Mouse (Mus musculus) liver, embryonic 14.5 days (tissue): Measurements from ENCODE around the gene Gm4869. TPM values are rescaled to one million over a fixed set of nuclear protein-coding genes. Genes with fewer than 3 reads are reported as not detected.
"Not testable (repeated sequence)": the region's sequence is repeated elsewhere in the genome, so short reads cannot be mapped to it uniquely, and the experiment has no call there.

Source experiments
- ATAC-seq: fragments of 200-750 bp; cut with Nextera tagmentation; 2 replicates; pipeline ENCODE4 v1.8.0; 2017; ENCODE audit warnings: moderate number of reproducible peaks, mild to moderate bottlenecking, moderate library complexity; ENCODE audit not compliant: insufficient read depth
- DNase-seq, 3 experiments: peaks; one replicate each; pipeline ENCODE4 v3.0.0-alpha.2; 2012 to 2013; ENCODE audit warnings: low read depth in 3 of 3, low spot score in 3 of 3
- H3K27ac ChIP-seq: fragments of 300-500 bp; sonication (generic); 2 replicates; pipeline ENCODE4 v1.5.1; 2014; ENCODE audit warnings: moderate library complexity, mild to moderate bottlenecking, control low read depth, inconsistent platforms
- H3K27me3 ChIP-seq: fragments of 300-500 bp; sonication (generic); 2 replicates; pipeline ENCODE4 v1.6.1; 2014; ENCODE audit warnings: mild to moderate bottlenecking, low read length, moderate library complexity; ENCODE audit not compliant: control insufficient read depth, insufficient read depth
- H3K36me3 ChIP-seq: fragments of 300-500 bp; sonication (generic); replicated peaks from 2 replicates; pipeline ENCODE4 v1.6.1; 2014; ENCODE audit warnings: low read depth; ENCODE audit not compliant: control insufficient read depth, insufficient read depth
- H3K4me1 ChIP-seq, 2 experiments: fragments of 200-500 bp in 1 of 2; fragments of 300-500 bp in 1 of 2; sonication (generic) in 1 of 2; replicated peaks; 2 replicates each; pipeline ENCODE4 v1.6.1; 2012 to 2014; ENCODE audit warnings: antibody characterized with exemption in 1 of 2, inconsistent platforms in 1 of 2, low read length in 1 of 2; ENCODE audit not compliant: control insufficient read depth in 2 of 2, insufficient read depth in 2 of 2
- H3K4me2 ChIP-seq: fragments of 300-500 bp; sonication (generic); 2 replicates; pipeline ENCODE4 v1.6.1; 2014; ENCODE audit warnings: low read depth, mild to moderate bottlenecking, control low read depth, moderate library complexity
- H3K4me3 ChIP-seq, 2 experiments: fragments of 200-500 bp in 1 of 2; fragments of 300-500 bp in 1 of 2; sonication (generic) in 1 of 2; 2 replicates each; pipeline ENCODE4 v1.5.1; 2012 to 2014; ENCODE audit warnings: low read depth in 2 of 2, low read length in 2 of 2, mild to moderate bottlenecking in 2 of 2, control low read depth in 1 of 2, inconsistent platforms in 1 of 2, moderate library complexity in 1 of 2; ENCODE audit not compliant: insufficient read depth in 1 of 2
- H3K9ac ChIP-seq: fragments of 300-500 bp; sonication (generic); replicated peaks from 2 replicates; pipeline ENCODE4 v1.6.1; 2014; ENCODE audit warnings: mild to moderate bottlenecking, control low read depth, moderate library complexity
- H3K9me3 ChIP-seq: fragments of 300-500 bp; sonication (generic); 2 replicates; pipeline ENCODE4 v1.6.1; 2016; ENCODE audit warnings: low read length, mixed read lengths; ENCODE audit not compliant: control insufficient read depth
- CTCF ChIP-seq: IDR thresholded peaks from 2 replicates; pipeline ENCODE4 v1.5.1; 2016; ENCODE audit warnings: antibody characterized with exemption, low read depth, control low read depth
- EP300 ChIP-seq: IDR thresholded peaks from 2 replicates; pipeline ENCODE4 v1.6.1; 2016; ENCODE audit warnings: antibody characterized with exemption, low read depth
- WGBS: fragments of 180-500 bp; shearing (Covaris S2); extraction: QIAGEN DNeasy Blood & Tissue Kit; methylation state at CpG from one replicate; pipeline ENCODE4 v1.1.7; 2014; ENCODE audit not compliant: insufficient replicate concordance; 5-methylcytosine and 5-hydroxymethylcytosine counted together
- polyA plus RNA-seq, 2 experiments: library from polyadenylated mRNA; depleted of rRNA in 1 of 2; stranded (reverse) in 1 of 2; unstranded in 1 of 2; fragments of >200 nt; fragmentation: Nextera tagmentation in 1 of 2; extraction: Ambion mirVana in 1 of 2; gene quantifications; 2 replicates each; pipeline versions ENCODE4 v1.2.1 to v1.2.3; 2012 to 2014

Gene Gm4869
- polyA plus RNA-seq, 2 experiments: 0.01 TPM; not detected in 1

DNA sequence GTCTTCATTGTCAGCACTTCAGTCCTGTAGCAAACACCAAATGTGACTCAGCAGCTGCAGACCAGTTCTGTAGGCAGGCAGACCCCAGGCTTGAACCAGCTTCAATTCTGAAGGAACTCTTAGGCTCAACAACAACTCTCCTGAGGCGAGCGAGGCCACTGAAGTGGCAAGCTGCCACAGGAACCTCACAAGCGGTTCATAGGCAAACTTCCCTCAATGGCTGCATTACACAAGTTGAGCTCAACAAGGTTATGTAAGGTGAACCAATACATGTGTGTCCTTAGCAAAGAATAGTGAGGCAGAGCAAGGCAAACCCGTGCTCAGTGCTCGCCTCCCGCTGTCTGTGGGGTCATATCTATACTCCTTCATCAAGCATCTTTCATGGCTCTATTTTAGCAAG is 52.7 kb downstream of the Gm4869 start:
- Histone ChIP-seq H3K27ac (no peak overlapping the region), H3K9me3 (no peaks in the 10 kb centered on the region), H3K4me3 (no peak overlapping the region), H3K9ac (no peak overlapping the region), H3K36me3 (no peaks in the 10 kb centered on the region), H3K27me3 (no peaks in the 10 kb centered on the region), H3K4me2 (no peak overlapping the region), H3K4me1 (peaks cover 2 to 7% of the 10 kb centered on the region in 2 experiments)
- WGBS: 64% methylated on average over 6 of the region's 6 CpGs
- ATAC-seq (no peak), DNase-seq (no peak)
- TF ChIP-seq EP300 (no peak), CTCF (no peak)

DNA sequence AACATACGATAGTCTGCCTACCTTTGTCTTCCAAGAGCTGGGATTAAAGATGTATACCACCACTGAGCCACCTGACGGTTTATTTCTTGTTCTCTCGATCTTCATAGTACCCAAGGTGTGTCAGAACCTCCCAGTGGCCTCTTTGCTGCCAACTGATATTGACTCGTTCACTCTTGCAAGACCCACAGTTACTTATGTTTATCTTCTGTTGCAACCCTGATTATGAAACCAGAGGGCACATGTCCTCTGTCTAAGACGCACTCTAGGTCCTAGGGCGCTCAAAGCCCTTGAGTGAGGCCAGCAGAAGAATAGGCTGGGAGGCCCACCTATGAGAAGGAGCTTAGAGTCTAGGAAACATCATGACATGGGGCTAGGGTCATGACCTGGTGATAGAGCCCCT is 55.3 kb downstream of the Gm4869 start:
- Histone ChIP-seq H3K36me3 (no peaks in the 10 kb centered on the region), H3K27me3 (no peaks in the 10 kb centered on the region), H3K4me3 (no peak overlapping the region), H3K4me1 (peaks cover 7 to 15% of the 10 kb centered on the region in 2 experiments), H3K4me2 (no peak overlapping the region), H3K9ac (no peak overlapping the region), H3K9me3 (no peaks in the 10 kb centered on the region), H3K27ac (no peak overlapping the region)
- peak in 1 of 3 experiments; percentile 28 for DNase-seq
- no peak for TF ChIP-seq CTCF
- TF ChIP-seq EP300: peak; percentile 41
- ATAC-seq: no peak
- WGBS: 31% methylated on average over 6 of the region's 6 CpGs

DNA sequence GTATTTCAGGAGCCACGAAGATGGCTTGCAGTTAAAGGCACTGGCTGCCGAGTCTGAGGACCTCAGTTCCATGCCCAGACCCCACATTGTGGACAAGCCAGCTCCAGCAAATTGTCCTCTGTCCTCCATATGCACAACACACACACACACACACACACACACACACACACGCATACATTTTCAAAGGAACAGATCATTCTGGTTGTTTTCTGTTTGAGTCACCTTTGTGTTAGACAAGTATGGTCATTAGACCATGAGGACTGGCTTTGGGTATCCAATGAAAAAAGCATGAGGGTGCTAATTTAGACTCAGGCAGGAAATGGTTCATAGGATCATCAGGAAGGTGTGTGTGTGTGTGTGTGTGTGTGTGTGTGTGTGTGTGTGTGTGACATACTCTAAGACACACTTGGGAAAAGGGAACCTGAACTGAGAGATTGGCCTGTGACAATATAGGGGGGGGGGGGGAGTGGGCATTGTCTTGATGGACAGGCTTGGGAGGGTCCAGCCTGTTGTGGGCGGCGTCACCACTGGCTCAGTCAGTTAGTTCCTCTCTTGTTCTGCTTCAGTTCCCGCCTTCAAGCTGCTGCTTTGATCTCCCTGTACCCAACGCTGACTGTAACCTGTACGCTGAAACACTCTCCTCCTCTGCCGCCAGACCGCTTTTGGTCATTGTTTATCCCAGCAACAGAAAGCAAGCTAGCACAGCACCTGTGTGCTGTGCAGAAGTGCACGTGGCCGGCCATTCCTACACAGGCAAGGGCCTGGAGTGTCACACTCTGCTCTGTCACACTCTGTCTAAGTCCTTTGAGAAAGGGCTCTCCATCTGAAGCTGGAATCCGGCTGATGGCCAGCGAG is 56.8 kb downstream of the Gm4869 start:
- H3K27ac ChIP-seq: peak overlapping the region; percentile 4; the same call in 1 of the 2 replicates
- H3K9me3 ChIP-seq: no peaks in the 10 kb centered on the region
- peak overlapping the region; percentile 14 for H3K9ac ChIP-seq
- H3K4me3 ChIP-seq: peak overlapping the region in 1 of 2 experiments; percentile 14; a peak in 1 of 4 replicates
- no peaks in the 10 kb centered on the region for H3K27me3 ChIP-seq
- H3K4me1 ChIP-seq: peaks cover 13 to 28% of the 10 kb centered on the region in 2 experiments
- H3K36me3 ChIP-seq: no peaks in the 10 kb centered on the region
- 14% methylated on average over 14 of the region's 14 CpGs for WGBS
- ATAC-seq (no peak), DNase-seq (no peak)
- peak overlapping the region; percentile 60 for H3K4me2 ChIP-seq
- TF ChIP-seq EP300 (no peak), CTCF (no peak)

DNA sequence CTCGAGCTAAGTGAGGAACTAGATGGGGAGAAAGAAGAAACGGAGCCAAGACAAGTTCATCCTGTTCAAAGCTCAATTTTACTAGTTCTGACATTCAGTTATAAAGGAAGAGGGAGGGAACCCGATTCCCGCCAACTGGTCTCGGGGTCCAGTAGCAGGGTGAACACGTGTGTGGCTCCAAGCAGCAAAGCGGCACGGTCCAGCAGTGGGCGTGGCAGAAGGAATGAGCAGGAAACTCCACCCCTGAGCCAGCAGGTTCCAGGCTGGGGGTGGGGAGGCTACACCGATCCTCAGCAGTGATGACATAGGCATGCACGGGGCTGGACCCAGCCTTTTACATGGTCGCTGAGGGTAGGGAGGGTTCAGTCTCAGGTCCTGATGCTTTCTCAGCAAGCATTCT is 57.5 kb downstream of the Gm4869 start:
- 0 out of 2 replicates have a peak, but pooled peaks have one; percentile 4 for ATAC-seq
- not testable (repeated sequence) for H3K36me3 ChIP-seq, H3K27ac ChIP-seq, H3K9me3 ChIP-seq, H3K27me3 ChIP-seq
- under 1% methylated on average over 12 of the region's 12 CpGs for WGBS
- H3K4me3 ChIP-seq: peak overlapping the region; percentile 14 to 28; a peak in 3 of 4 replicates
- H3K9ac ChIP-seq: peak overlapping the region; percentile 14
- peak in 2 of 3 experiments; percentile 36 for DNase-seq
- peaks cover 13 to 36% of the 10 kb centered on the region in 2 experiments for H3K4me1 ChIP-seq
- H3K4me2 ChIP-seq: peak overlapping the region; percentile 60

DNA sequence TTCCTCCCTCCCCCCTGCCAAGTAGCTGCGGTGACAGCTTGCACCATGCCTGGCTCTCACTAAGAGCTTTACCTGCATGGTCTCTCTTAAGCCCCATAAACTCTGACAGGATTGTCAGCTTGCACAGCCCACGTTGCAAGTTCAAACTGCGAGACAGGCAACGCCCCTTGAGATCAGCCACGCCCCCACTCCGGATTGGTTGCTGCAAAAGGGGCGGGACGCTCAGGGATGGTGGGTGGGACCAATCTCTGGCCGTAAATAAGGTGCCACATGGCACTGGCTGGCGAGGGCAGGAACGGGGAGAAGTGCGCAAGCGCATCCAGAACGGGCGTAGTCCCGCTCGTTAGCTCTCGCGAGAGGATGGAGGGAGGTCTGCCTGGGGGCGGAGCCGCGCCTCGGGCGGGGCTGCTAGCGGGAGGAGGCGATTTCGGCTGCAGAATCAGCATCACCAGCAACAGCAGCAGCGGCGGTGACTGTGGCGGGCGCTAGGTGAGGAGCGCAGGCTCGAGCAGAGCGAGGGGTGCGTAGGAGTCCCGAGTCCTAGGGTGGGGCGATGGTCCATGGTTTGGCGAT is 59.8 kb downstream of the Gm4869 start, which contains the start of gene Chst12:
TSS of gene Chst12 (plus strand) at position 343 of the 573 bp plus-strand sequence.
- peaks cover 13 to 52% of the 10 kb centered on the region in 2 experiments for H3K4me1 ChIP-seq
- under 1% methylated on average over 38 of the region's 38 CpGs for WGBS

More for the DNA sequence above, 59.8 kb downstream of the Gm4869 start, which contains the start of gene Chst12:
- H3K9ac ChIP-seq: peak within 1 kb of the TSS; percentile 49
- peak within 1 kb of the TSS; percentile 28 for H3K27ac ChIP-seq
- H3K27me3 ChIP-seq: no peaks in the 10 kb centered on the region
- ATAC-seq (peak; percentile 92), DNase-seq (peak; percentile 96 to 98 (median 98))
- peak within 1 kb of the TSS; percentile 83 for H3K4me2 ChIP-seq
- peak within 1 kb of the TSS; percentile 50 to 63 for H3K4me3 ChIP-seq
- no peaks in the 10 kb centered on the region for H3K9me3 ChIP-seq
- no peaks in the 10 kb centered on the region for H3K36me3 ChIP-seq
- peak; percentile 34; the same call in 1 of the 2 replicates for TF ChIP-seq EP300
- peak; percentile 34 for TF ChIP-seq CTCF
